Mouse (Mus musculus) kidney, embryonic 15.5 days (tissue): ENCODE measurements around the gene Rnf26. TPM values are rescaled to one million over a fixed set of nuclear protein-coding genes. Genes with fewer than 3 reads are reported as not detected.

ENCODE experiments used
- ATAC-seq: fragments of 200-750 bp; cut with Nextera tagmentation; replicated peaks from 2 replicates; pipeline ENCODE4 v1.8.0; 2017; ENCODE audit warnings: moderate TSS enrichment; ENCODE audit not compliant: low FRiP score
- H3K27ac ChIP-seq: fragments of 300-500 bp; sonication (generic); 2 replicates; pipeline ENCODE4 v1.5.1; 2015; ENCODE audit warnings: mild to moderate bottlenecking, inconsistent platforms
- H3K27me3 ChIP-seq: fragments of 300-500 bp; sonication (generic); 2 replicates; pipeline ENCODE4 v1.6.1; 2015; ENCODE audit warnings: inconsistent platforms
- H3K36me3 ChIP-seq: fragments of 300-500 bp; sonication (generic); 2 replicates; pipeline ENCODE4 v1.6.1; 2015; ENCODE audit warnings: inconsistent platforms
- H3K4me1 ChIP-seq: fragments of 300-500 bp; sonication (generic); 2 replicates; pipeline ENCODE4 v1.6.1; 2015; ENCODE audit warnings: inconsistent platforms
- H3K4me2 ChIP-seq: fragments of 300-500 bp; sonication (generic); 2 replicates; pipeline ENCODE4 v1.6.1; 2015; ENCODE audit warnings: moderate library complexity, mild to moderate bottlenecking, inconsistent platforms
- H3K4me3 ChIP-seq: fragments of 300-500 bp; sonication (generic); replicated peaks from 2 replicates; pipeline ENCODE4 v1.5.1; 2015; ENCODE audit warnings: mild to moderate bottlenecking, inconsistent platforms
- H3K9ac ChIP-seq: fragments of 300-500 bp; sonication (generic); 2 replicates; pipeline ENCODE4 v1.6.1; 2015; ENCODE audit warnings: mild to moderate bottlenecking, inconsistent platforms
- H3K9me3 ChIP-seq: fragments of 300-500 bp; sonication (generic); replicated peaks from 2 replicates; pipeline ENCODE4 v1.6.1; 2016; ENCODE audit warnings: inconsistent platforms
- WGBS: fragments of 180-500 bp; shearing (Covaris S2); methylation state at CpG from one replicate; pipeline ENCODE4 v1.1.7; 2015; ENCODE audit warnings: mixed read lengths; 5-methylcytosine and 5-hydroxymethylcytosine counted together
- polyA plus RNA-seq: library from polyadenylated mRNA; unstranded; fragments of >200 nt; fragmentation: Nextera tagmentation; extraction: Ambion mirVana; gene quantifications from 2 replicates; pipeline ENCODE4 v1.2.1, GENCODE M21; 2015

Gene Rnf26
- polyA plus RNA-seq, 1 experiment from 2014 or later, result 78.3 TPM

DNA sequence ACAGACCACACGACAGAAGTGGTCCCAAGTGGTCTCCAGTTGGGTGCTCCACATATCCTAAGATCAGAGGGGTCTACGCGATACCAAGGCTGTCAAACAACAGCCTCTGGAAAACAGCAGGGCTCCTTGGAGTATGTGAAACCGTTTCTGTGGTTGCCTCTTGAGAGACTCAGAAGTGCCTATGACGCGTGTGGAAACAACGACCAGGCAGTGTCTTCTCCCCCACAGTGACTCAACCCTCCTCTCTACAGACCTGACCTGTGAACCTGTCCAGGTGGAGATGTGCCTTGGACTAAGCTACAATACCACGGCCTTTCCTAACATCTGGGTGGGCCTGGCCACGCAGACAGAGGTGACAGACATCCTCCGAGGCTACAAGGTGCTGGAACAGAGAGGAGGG is 7.5 kb downstream of the Rnf26 start:
- WGBS, result 79% methylated on average over 10 of the region's 10 CpGs
- Histone ChIP-seq H3K9ac (no peak overlapping the region), H3K27me3 (no peaks in the 10 kb centered on the region), H3K9me3 (no peaks in the 10 kb centered on the region), H3K36me3 (peaks cover 36% of the 10 kb centered on the region), H3K4me1 (peaks cover 66% of the 10 kb centered on the region), H3K27ac (no peak overlapping the region), H3K4me2 (no peak overlapping the region), H3K4me3 (no peak overlapping the region)
- ATAC-seq, result no peak

DNA sequence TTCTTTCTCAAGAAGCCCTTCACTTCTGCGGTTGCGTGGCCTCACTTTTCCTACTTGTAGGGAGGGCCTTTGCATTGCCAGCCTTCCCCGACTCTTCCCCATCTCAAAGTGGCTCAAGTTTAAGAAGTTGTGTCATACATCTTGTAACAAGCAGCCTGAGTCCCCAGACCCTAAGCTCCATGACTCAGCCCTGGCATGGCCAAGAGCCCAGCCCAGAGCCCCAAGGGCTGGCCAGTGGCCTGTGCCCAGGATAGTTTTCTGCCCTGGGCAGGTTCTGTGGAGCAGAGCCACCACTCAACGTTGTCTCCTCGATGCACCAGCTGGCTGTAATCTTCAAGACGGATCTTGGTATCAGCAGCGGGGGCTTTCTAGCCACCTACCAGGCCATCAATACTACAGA is 8.4 kb downstream of the Rnf26 start:
- no peak for ATAC-seq
- 89% methylated on average over 7 of the region's 7 CpGs for WGBS
- H3K9ac ChIP-seq, result no peak overlapping the region
- no peaks in the 10 kb centered on the region for H3K27me3 ChIP-seq
- H3K9me3 ChIP-seq, result no peaks in the 10 kb centered on the region
- H3K36me3 ChIP-seq, result peaks cover 35% of the 10 kb centered on the region
- no peak overlapping the region for H3K27ac ChIP-seq
- H3K4me2 ChIP-seq, result no peak overlapping the region
- peaks cover 57% of the 10 kb centered on the region for H3K4me1 ChIP-seq
- H3K4me3 ChIP-seq, result no peak overlapping the region

DNA sequence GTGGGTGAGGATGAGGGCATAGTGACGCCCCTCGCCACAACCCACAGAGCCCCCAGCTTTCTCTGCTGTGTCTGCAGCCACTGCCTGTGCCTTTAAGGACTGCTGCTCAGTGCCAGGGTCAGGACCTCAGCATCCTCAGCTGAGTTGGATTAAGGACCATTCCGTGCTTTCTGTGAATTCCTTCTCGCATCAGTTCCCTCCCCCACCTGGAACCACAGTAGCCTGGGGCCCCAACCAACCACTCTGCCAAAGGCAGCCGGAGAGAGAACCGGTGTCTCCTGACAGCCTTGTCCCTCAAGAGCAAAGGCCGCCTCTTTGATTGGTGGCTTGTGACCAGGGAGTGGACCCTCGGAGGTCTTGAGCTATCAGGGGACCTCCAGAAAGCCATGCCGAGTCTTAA is 11.8 kb downstream of the Rnf26 start, which contains the start of gene Mfrp:
TSS of gene Mfrp (plus strand) at position 240 of the 400 bp plus-strand sequence.
- Histone ChIP-seq H3K36me3 (peaks cover 20% of the 10 kb centered on the region), H3K27ac (0 out of 2 replicates have a peak within 1 kb of the TSS, but pooled peaks have one; percentile 13), H3K4me1 (peaks cover 23% of the 10 kb centered on the region), H3K27me3 (no peaks in the 10 kb centered on the region), H3K9me3 (no peaks in the 10 kb centered on the region), H3K4me2 (peak within 1 kb of the TSS; percentile 12; the same call in 1 of the 2 replicates), H3K4me3 (no peak within 1 kb of the TSS), H3K9ac (no peak within 1 kb of the TSS)
- peak; percentile 31; the same call in 1 of the 2 replicates for ATAC-seq
- WGBS, result 47% methylated on average over 9 of the region's 9 CpGs

DNA sequence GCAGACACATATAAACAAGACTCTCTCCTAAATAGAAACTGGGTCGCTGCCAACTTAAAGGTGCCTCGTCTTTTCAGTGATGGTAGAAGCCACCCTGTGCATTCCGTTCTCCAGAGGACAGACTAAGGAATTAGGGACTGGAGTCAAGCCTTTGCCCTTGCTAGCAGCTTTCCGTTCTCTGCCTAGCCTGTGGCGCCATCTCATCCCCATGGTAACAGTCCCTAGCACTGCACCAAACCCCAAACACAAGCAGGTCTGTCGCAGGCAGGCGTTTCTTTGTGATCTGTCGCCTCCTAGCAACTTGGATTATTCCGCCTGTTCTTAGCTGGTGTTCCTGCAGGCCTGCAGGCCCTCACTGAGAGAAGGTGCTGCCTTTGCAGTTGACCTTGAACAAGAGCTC is 16.8 kb downstream of the Rnf26 start:
- no peaks in the 10 kb centered on the region for H3K9me3 ChIP-seq
- peaks cover 28% of the 10 kb centered on the region for H3K36me3 ChIP-seq
- 0 out of 2 replicates have a peak overlapping the region, but pooled peaks have one; percentile 14 for H3K27ac ChIP-seq
- no peak overlapping the region for H3K9ac ChIP-seq
- 47% methylated on average over 9 of the region's 9 CpGs for WGBS
- no peak for ATAC-seq
- H3K4me2 ChIP-seq, result no peak overlapping the region
- H3K27me3 ChIP-seq, result no peaks in the 10 kb centered on the region
- no peak overlapping the region for H3K4me3 ChIP-seq
- peaks cover 16% of the 10 kb centered on the region for H3K4me1 ChIP-seq

DNA sequence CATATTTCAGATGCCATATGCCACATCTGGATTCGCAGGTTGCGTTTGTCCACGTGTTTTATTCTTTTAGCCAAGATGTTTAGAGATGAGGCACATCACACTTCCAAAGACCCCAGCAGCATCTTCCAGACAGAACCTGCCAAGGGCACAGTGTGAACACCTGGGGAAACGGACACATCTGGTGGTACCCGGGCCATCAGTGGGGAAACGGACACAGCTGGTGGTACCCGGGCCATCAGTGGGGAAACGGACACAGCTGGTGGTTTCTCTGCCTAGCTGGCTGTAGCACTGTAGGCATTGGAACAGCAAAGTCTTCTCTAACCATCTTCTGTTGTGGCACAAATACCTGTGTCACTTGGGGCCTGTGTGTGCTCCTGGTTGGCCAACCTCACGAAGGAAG is 17.5 kb downstream of the Rnf26 start:
- Histone ChIP-seq H3K9me3 (no peaks in the 10 kb centered on the region), H3K4me1 (peaks cover 13% of the 10 kb centered on the region), H3K27ac (no peak overlapping the region), H3K27me3 (no peaks in the 10 kb centered on the region), H3K4me2 (no peak overlapping the region), H3K36me3 (peaks cover 36% of the 10 kb centered on the region), H3K9ac (no peak overlapping the region), H3K4me3 (no peak overlapping the region)
- 92% methylated on average over 9 of the region's 9 CpGs for WGBS
- ATAC-seq, result no peak

DNA sequence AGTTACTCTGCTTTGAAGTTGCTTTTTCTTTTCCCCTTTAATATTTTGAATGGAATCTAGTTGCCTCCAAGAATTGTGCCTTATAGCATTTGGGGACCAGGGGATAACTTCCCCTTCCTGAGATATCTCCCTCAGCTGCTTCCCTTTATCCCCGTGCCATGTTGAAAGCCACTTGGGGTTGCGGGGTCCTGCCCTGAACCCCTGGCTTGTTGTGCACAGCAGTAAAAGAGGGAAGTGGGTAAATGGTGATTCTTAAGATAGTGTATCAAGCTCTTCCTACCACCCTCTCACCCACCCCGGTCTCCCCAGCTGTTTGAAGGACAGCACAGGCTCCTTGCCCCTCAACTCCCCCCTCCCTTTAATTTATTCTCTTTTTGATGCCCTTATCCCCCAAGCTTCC is 18.6 kb downstream of the Rnf26 start:
- Histone ChIP-seq H3K27me3 (no peaks in the 10 kb centered on the region), H3K9me3 (no peaks in the 10 kb centered on the region), H3K27ac (no peak overlapping the region), H3K9ac (no peak overlapping the region), H3K4me2 (no peak overlapping the region), H3K36me3 (peaks cover 33% of the 10 kb centered on the region), H3K4me3 (no peak overlapping the region), H3K4me1 (peaks cover 18% of the 10 kb centered on the region)
- 84% methylated on average over 3 of the region's 3 CpGs for WGBS
- ATAC-seq, result no peak

DNA sequence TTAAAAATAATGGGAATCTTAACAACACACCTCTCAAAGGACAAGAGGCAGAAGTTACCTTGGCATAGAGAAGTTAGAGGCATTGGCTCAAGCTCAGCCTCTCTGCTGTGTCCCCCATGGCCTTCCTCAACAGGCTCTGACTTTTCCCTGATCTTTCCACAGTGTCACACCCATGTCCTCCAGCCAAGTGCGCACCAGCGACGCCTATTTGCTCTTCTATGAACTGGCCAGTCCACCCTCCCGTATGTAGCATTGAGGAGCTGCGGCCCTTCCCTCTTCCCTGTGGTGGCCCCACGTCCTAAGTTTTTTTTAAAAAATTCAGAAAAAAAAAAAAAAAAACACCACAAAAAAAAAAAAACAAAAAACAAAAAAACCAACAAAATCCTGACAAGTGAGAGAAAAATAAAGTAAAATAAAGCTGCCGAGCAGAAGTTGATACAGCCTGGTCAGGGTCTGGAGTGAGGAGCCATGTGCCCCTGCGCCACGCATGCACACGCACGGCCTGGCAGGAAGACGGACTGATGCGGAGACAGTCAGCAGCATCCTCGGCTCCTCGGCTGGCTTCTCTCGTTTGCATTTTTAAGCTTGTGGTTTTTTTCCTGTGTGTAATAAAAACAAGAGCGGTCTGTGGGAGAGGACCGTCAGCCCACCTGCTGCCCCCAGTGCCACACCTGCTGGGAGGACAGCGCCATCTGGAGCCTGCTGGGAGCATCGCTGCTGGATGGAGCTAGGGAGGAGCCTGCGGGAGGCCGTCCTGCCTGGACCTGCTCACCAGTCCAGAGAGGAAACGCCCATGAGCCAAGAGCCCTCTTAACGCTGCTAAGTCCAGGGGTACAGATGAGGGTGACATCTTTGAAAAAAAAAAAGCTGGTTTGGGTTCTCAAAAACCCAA is 19.5 kb downstream of the Rnf26 start:
- WGBS, result 32% methylated on average over 24 of the region's 24 CpGs
- Histone ChIP-seq H3K27me3 (no peaks in the 10 kb centered on the region), H3K36me3 (peaks cover 33% of the 10 kb centered on the region), H3K4me2 (peak overlapping the region; percentile 24; the same call in 1 of the 2 replicates), H3K27ac (no peak overlapping the region), H3K9me3 (no peaks in the 10 kb centered on the region), H3K4me3 (no peak overlapping the region), H3K9ac (no peak overlapping the region), H3K4me1 (peaks cover 27% of the 10 kb centered on the region)
- ATAC-seq, result peak; percentile 69

DNA sequence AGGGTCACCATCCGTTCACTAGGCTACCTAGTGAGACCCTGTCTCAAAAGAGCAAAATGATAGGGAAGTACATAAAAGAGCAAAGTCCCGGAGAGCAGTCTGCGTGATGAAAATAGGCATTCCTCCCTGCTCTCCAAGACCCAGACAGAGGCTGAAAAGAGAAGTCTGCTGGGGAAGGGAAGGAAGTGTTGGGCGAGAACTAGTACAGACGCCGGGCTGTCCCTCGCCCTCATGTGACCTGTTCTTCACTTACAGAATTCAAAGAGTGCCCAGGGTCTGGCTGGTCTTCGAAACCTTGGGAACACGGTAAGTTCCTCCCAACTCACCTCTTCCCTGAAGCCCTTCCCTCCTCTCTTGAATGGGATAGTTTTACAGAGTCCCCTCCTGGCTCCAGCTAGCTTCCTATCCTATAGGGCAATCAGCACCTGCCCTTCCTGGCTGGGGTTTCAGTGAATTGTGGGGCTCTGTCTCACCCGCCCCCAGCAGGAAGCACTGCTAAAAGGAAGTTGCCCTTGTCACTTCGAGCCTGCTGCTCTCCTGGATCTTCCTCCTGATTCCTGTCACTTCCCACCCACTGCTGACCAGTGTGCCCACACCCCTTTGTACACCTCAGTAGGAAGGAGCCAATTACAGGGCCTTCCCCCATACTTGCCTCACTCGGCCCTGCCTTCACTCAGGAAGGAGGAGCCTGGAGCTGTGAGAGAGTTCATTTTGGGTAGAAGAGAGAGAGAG is 24.3 kb downstream of the Rnf26 start:
- H3K27me3 ChIP-seq, result peaks cover 10% of the 10 kb centered on the region
- WGBS, result 53% methylated on average over 12 of the region's 12 CpGs
- no peak overlapping the region for H3K27ac ChIP-seq
- ATAC-seq, result no peak
- H3K36me3 ChIP-seq, result peaks cover 30% of the 10 kb centered on the region
- no peaks in the 10 kb centered on the region for H3K9me3 ChIP-seq
- H3K4me1 ChIP-seq, result peaks cover 63% of the 10 kb centered on the region
- no peak overlapping the region for H3K9ac ChIP-seq
- H3K4me3 ChIP-seq, result no peak overlapping the region
- 0 out of 2 replicates have a peak overlapping the region, but pooled peaks have one; percentile 9 for H3K4me2 ChIP-seq

DNA sequence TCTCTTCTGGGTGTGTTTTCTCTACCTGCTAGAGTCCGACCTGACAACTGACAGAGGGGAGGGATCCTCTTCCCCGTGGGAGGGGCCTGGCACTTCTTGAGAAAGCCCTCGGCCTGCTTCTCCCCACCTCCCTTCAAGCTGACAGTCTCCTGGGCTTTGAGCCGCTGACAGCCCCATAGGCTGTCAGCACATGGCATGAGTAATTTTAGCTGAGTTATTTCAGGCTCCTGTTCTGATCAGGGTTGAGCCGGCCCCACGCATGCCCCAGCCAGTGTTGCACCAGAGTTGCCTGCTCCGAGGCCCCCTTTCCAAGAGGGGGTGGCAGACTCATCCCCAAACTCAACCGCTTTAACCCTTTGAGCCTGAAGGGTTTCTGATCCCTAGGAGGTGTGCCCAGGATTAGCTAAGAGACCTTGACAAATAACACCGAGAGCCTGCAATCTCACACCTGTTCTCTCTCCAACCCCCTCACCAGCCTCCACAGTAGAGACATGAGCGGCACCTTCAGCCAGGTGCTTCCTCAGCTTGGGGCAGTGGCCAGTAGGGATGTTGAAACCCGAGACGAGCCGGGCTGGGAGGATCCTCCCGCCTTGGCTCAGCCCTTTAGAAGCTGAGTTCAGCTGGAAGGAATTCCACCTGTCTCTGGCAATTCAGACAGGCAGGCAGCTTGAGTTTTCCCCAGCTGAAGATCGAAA is 25.4 kb downstream of the Rnf26 start:
- WGBS, result 10% methylated on average over 15 of the region's 15 CpGs
- Histone ChIP-seq H3K4me3 (0 out of 2 replicates have a peak overlapping the region, but pooled peaks have one; percentile 7), H3K4me1 (peaks cover 72% of the 10 kb centered on the region), H3K9ac (peak overlapping the region; percentile 0; the same call in 1 of the 2 replicates), H3K27me3 (peaks cover 13% of the 10 kb centered on the region), H3K27ac (peak overlapping the region; percentile 54), H3K4me2 (peak overlapping the region; percentile 99), H3K9me3 (no peaks in the 10 kb centered on the region), H3K36me3 (peaks cover 24% of the 10 kb centered on the region)
- ATAC-seq, result no peak

DNA sequence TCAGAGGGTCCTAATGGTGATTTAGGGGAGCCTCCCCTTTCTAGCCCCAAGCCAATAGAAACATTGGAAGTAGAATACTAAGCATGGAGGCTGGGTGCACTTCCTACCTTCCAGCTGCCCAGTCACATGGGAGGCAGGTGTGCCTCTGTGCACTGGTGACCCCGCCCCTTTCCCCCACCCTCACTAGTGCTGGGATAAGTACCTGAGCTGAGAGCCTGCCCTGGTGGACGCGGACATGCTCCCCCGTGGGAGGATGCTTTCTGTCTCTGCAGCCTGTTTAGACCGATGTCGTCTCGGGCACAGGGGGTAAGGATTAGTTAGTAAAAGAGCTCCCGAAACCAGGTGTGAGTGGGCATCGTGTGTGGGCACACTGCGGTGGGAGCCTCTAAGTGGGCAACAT is 26.4 kb downstream of the Rnf26 start:
- no peak overlapping the region for H3K27ac ChIP-seq
- no peak for ATAC-seq
- H3K4me2 ChIP-seq, result peak overlapping the region; percentile 99
- H3K9ac ChIP-seq, result no peak overlapping the region
- H3K27me3 ChIP-seq, result peaks cover 20% of the 10 kb centered on the region
- no peak overlapping the region for H3K4me3 ChIP-seq
- peaks cover 14% of the 10 kb centered on the region for H3K36me3 ChIP-seq
- 44% methylated on average over 10 of the region's 10 CpGs for whole genome bisulfite sequencing
- peaks cover 76% of the 10 kb centered on the region for H3K4me1 ChIP-seq
- no peaks in the 10 kb centered on the region for H3K9me3 ChIP-seq

DNA sequence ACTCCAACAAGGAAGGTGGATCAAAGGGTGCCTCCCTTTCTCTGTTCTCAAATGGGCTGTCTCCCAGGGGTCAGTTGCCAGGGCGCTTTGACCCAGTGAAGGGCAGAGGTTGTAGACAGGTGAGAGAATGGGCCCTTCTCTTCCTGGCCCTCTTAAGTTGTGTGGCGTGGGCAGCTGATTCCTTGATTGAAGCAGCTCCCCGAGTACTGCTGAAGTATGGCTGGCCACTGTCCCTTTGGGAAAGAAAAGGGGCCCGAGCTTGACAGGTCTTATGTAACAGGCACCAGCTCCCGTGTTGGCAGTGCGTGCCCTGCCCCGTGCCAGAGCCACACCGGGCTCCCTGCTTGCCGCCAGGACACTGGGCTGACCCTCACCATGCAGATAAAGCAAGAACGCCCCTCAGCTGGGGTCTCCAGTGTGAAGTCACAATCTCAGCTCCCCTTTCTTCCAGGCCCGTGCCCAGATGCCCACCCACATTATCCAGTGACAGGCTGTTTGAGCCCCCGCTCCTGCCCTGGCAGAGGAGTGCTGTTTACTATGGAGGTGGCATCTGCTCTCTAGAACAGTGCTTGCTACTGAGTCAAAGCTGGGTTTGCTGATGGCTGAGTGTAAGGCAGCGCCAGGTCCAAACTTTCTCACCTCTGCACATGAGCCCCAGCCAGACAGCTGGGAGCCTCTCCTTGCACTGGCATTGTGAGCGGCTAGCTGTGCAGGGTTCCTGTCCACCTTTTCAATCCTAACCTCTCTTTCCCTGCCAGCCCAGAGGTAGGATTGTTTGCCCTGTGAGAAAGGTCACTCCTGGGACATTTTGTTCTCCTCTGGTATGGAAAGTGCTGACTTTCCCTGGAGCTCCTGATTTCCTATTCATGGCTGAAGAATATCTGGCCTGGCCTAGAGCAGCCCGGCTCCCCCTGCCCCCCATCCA is 27.3 kb downstream of the Rnf26 start:
- H3K4me3 ChIP-seq, result peak overlapping the region; percentile 65
- peaks cover 5% of the 10 kb centered on the region; the same call in 1 of the 2 replicates for H3K36me3 ChIP-seq
- peak overlapping the region; percentile 73 for H3K9ac ChIP-seq
- WGBS, result 69% methylated on average over 15 of the region's 15 CpGs
- no peak for ATAC-seq
- peaks cover 20% of the 10 kb centered on the region for H3K27me3 ChIP-seq
- peaks cover 81% of the 10 kb centered on the region for H3K4me1 ChIP-seq
- H3K4me2 ChIP-seq, result peak overlapping the region; percentile 99
- H3K9me3 ChIP-seq, result no peaks in the 10 kb centered on the region
- H3K27ac ChIP-seq, result 0 out of 2 replicates have a peak overlapping the region, but pooled peaks have one; percentile 13
